Mouse (Mus musculus): ENCODE results near the gene Rptor. TPM values are rescaled to one million over a fixed set of nuclear protein-coding genes. Genes with fewer than 3 reads are reported as not detected.

The Rptor gene
- polyA plus RNA-seq, 1 experiment from 2014 or later = 17.7 TPM

GRCm38 (mm10) chr11:119611496-119611895 lies 8.8 kb downstream of the Rptor start:
- Histone ChIP-seq H3K4me2 (replicated peaks) (no peak overlapping the region), H3K4me1 (no peaks in the 10 kb centered on the region; the same call in 1 of the 2 replicates), H3K4me3 (no peak overlapping the region), H3K9me3 (no peaks in the 10 kb centered on the region), H3K27ac (no peak overlapping the region), H3K36me3 (peaks cover 9% of the 10 kb centered on the region; the same call in 1 of the 2 replicates), H3K9ac (no peak overlapping the region), H3K27me3 (no peaks in the 10 kb centered on the region)
- no peak for ATAC-seq (ENCODE audit: insufficient number of reproducible peaks, insufficient read depth, low FRiP score, low TSS enrichment)
- 97% methylated on average over 6 of the region's 6 CpGs for WGBS

GRCm38 (mm10) chr11:119612179-119612578 lies 9.5 kb downstream of the Rptor start:
- H3K27ac ChIP-seq = no peak overlapping the region
- no peak overlapping the region for H3K4me3 ChIP-seq
- H3K27me3 ChIP-seq = no peaks in the 10 kb centered on the region
- WGBS = 89% methylated on average over 3 of the region's 3 CpGs
- no peak overlapping the region for H3K4me2 ChIP-seq (replicated peaks)
- no peaks in the 10 kb centered on the region; the same call in 1 of the 2 replicates for H3K4me1 ChIP-seq
- ATAC-seq (ENCODE audit: insufficient number of reproducible peaks, insufficient read depth, low FRiP score, low TSS enrichment) = no peak
- H3K9me3 ChIP-seq = no peaks in the 10 kb centered on the region
- peaks cover 9% of the 10 kb centered on the region; the same call in 1 of the 2 replicates for H3K36me3 ChIP-seq
- H3K9ac ChIP-seq = no peak overlapping the region

- H3K9ac ChIP-seq = no peak overlapping the region
- no peaks in the 10 kb centered on the region; the same call in 1 of the 2 replicates for H3K4me1 ChIP-seq
- H3K4me3 ChIP-seq = no peak overlapping the region
- H3K36me3 ChIP-seq = no peaks in the 10 kb centered on the region
- H3K27me3 ChIP-seq = no peaks in the 10 kb centered on the region
- ATAC-seq (ENCODE audit: insufficient number of reproducible peaks, insufficient read depth, low FRiP score, low TSS enrichment) = no peak
- no peak overlapping the region for H3K27ac ChIP-seq
- no peak overlapping the region for H3K4me2 ChIP-seq (replicated peaks)
- H3K9me3 ChIP-seq = no peaks in the 10 kb centered on the region
- 92% methylated on average over 7 of the region's 7 CpGs for WGBS
Observed at GRCm38 (mm10) chr11:119615087-119615486, 12.4 kb downstream of the Rptor start.

- WGBS = 50% methylated on average over 5 of the region's 5 CpGs
- no peak overlapping the region for H3K27ac ChIP-seq
- H3K36me3 ChIP-seq = no peaks in the 10 kb centered on the region
- no peak for ATAC-seq (ENCODE audit: insufficient number of reproducible peaks, insufficient read depth, low FRiP score, low TSS enrichment)
- H3K4me3 ChIP-seq = no peak overlapping the region
- H3K4me2 ChIP-seq (replicated peaks) = no peak overlapping the region
- H3K9ac ChIP-seq = no peak overlapping the region
- H3K4me1 ChIP-seq = peaks cover 24% of the 10 kb centered on the region
- no peaks in the 10 kb centered on the region for H3K27me3 ChIP-seq
- H3K9me3 ChIP-seq = no peaks in the 10 kb centered on the region
Observed at GRCm38 (mm10) chr11:119618763-119619162, 16.1 kb downstream of the Rptor start.

- no peak overlapping the region for H3K27ac ChIP-seq
- H3K9me3 ChIP-seq = no peaks in the 10 kb centered on the region
- WGBS = 20% methylated on average over 3 of the region's 3 CpGs
- no peak overlapping the region for H3K4me3 ChIP-seq
- H3K9ac ChIP-seq = no peak overlapping the region
- no peak overlapping the region for H3K4me2 ChIP-seq (replicated peaks)
- H3K27me3 ChIP-seq = no peaks in the 10 kb centered on the region
- no peak for ATAC-seq (ENCODE audit: insufficient number of reproducible peaks, insufficient read depth, low FRiP score, low TSS enrichment)
- H3K4me1 ChIP-seq = peaks cover 32% of the 10 kb centered on the region
- no peaks in the 10 kb centered on the region for H3K36me3 ChIP-seq
Observed at GRCm38 (mm10) chr11:119621266-119621665, 18.6 kb downstream of the Rptor start.

- no peak overlapping the region for H3K4me2 ChIP-seq (replicated peaks)
- no peaks in the 10 kb centered on the region for H3K36me3 ChIP-seq
- H3K9me3 ChIP-seq = no peaks in the 10 kb centered on the region
- no peak overlapping the region for H3K4me3 ChIP-seq
- WGBS = 88% methylated on average over 8 of the region's 8 CpGs
- H3K9ac ChIP-seq = no peak overlapping the region
- ATAC-seq (ENCODE audit: insufficient number of reproducible peaks, insufficient read depth, low FRiP score, low TSS enrichment) = no peak
- H3K27me3 ChIP-seq = no peaks in the 10 kb centered on the region
- no peak overlapping the region for H3K27ac ChIP-seq
- H3K4me1 ChIP-seq = peaks cover 32% of the 10 kb centered on the region
Observed at GRCm38 (mm10) chr11:119623800-119624199, 21.1 kb downstream of the Rptor start.

GRCm38 (mm10) chr11:119624401-119624800 lies 21.7 kb downstream of the Rptor start:
- ATAC-seq (ENCODE audit: insufficient number of reproducible peaks, insufficient read depth, low FRiP score, low TSS enrichment) = no peak
- no peaks in the 10 kb centered on the region for H3K36me3 ChIP-seq
- no peak overlapping the region for H3K9ac ChIP-seq
- H3K27me3 ChIP-seq = no peaks in the 10 kb centered on the region
- 83% methylated on average over 4 of the region's 4 CpGs for WGBS
- H3K4me3 ChIP-seq = no peak overlapping the region
- no peaks in the 10 kb centered on the region for H3K9me3 ChIP-seq
- H3K4me1 ChIP-seq = peaks cover 32% of the 10 kb centered on the region
- no peak overlapping the region for H3K27ac ChIP-seq
- H3K4me2 ChIP-seq (replicated peaks) = no peak overlapping the region

- H3K4me3 ChIP-seq = no peak overlapping the region
- H3K36me3 ChIP-seq = no peaks in the 10 kb centered on the region
- H3K27ac ChIP-seq = no peak overlapping the region
- no peaks in the 10 kb centered on the region for H3K9me3 ChIP-seq
- no peaks in the 10 kb centered on the region for H3K27me3 ChIP-seq
- no peak overlapping the region for H3K4me2 ChIP-seq (replicated peaks)
- H3K9ac ChIP-seq = 0 out of 2 replicates have a peak overlapping the region, but pooled peaks have one; percentile 16
- no peak for ATAC-seq (ENCODE audit: insufficient number of reproducible peaks, insufficient read depth, low FRiP score, low TSS enrichment)
- H3K4me1 ChIP-seq = peaks cover 34% of the 10 kb centered on the region
- WGBS = 67% methylated on average over 3 of the region's 3 CpGs
Observed at GRCm38 (mm10) chr11:119624955-119625354, 22.2 kb downstream of the Rptor start.

- Histone ChIP-seq H3K27ac (no peak overlapping the region), H3K9ac (no peak overlapping the region), H3K4me1 (peaks cover 35% of the 10 kb centered on the region), H3K4me2 (replicated peaks) (no peak overlapping the region), H3K9me3 (no peaks in the 10 kb centered on the region), H3K36me3 (no peaks in the 10 kb centered on the region), H3K27me3 (no peaks in the 10 kb centered on the region), H3K4me3 (no peak overlapping the region)
- no peak for ATAC-seq (ENCODE audit: insufficient number of reproducible peaks, insufficient read depth, low FRiP score, low TSS enrichment)
- 75% methylated on average over 6 of the region's 6 CpGs for WGBS
Observed at GRCm38 (mm10) chr11:119625476-119625875, 22.8 kb downstream of the Rptor start.

GRCm38 (mm10) chr11:119625943-119626342 lies 23.2 kb downstream of the Rptor start:
- H3K4me1 ChIP-seq = peaks cover 37% of the 10 kb centered on the region
- ATAC-seq (ENCODE audit: insufficient number of reproducible peaks, insufficient read depth, low FRiP score, low TSS enrichment) = no peak
- WGBS = 87% methylated on average over 6 of the region's 6 CpGs

GRCm38 (mm10) chr11:119627243-119627642 lies 24.5 kb downstream of the Rptor start:
- Histone ChIP-seq H3K4me2 (replicated peaks) (no peak overlapping the region), H3K9ac (no peak overlapping the region), H3K27me3 (no peaks in the 10 kb centered on the region), H3K27ac (no peak overlapping the region), H3K36me3 (no peaks in the 10 kb centered on the region), H3K9me3 (no peaks in the 10 kb centered on the region), H3K4me3 (no peak overlapping the region), H3K4me1 (peaks cover 27% of the 10 kb centered on the region; the same call in 1 of the 2 replicates)
- WGBS = 65% methylated on average over 3 of the region's 3 CpGs
- no peak for ATAC-seq (ENCODE audit: insufficient number of reproducible peaks, insufficient read depth, low FRiP score, low TSS enrichment)

More at GRCm38 (mm10) chr11:119625943-119626342, 23.2 kb downstream of the Rptor start:
- Histone ChIP-seq H3K27ac (no peak overlapping the region), H3K36me3 (no peaks in the 10 kb centered on the region), H3K4me2 (replicated peaks) (no peak overlapping the region), H3K9me3 (no peaks in the 10 kb centered on the region), H3K27me3 (no peaks in the 10 kb centered on the region), H3K9ac (no peak overlapping the region), H3K4me3 (no peak overlapping the region)

GRCm38 (mm10) chr11:119629072-119629471 lies 26.4 kb downstream of the Rptor start:
- Histone ChIP-seq H3K4me1 (peaks cover 17% of the 10 kb centered on the region; the same call in 1 of the 2 replicates), H3K36me3 (no peaks in the 10 kb centered on the region), H3K9me3 (no peaks in the 10 kb centered on the region), H3K27me3 (no peaks in the 10 kb centered on the region), H3K4me2 (replicated peaks) (no peak overlapping the region), H3K4me3 (no peak overlapping the region), H3K27ac (no peak overlapping the region), H3K9ac (no peak overlapping the region)
- 80% methylated on average over 3 of the region's 3 CpGs for WGBS
- no peak for ATAC-seq (ENCODE audit: insufficient number of reproducible peaks, insufficient read depth, low FRiP score, low TSS enrichment)

All from embryonic facial prominence, embryonic 12.5 days (tissue).